Comparison of ENCODE assay signal across 9 mouse cellular contexts in the genomic region with DNA sequence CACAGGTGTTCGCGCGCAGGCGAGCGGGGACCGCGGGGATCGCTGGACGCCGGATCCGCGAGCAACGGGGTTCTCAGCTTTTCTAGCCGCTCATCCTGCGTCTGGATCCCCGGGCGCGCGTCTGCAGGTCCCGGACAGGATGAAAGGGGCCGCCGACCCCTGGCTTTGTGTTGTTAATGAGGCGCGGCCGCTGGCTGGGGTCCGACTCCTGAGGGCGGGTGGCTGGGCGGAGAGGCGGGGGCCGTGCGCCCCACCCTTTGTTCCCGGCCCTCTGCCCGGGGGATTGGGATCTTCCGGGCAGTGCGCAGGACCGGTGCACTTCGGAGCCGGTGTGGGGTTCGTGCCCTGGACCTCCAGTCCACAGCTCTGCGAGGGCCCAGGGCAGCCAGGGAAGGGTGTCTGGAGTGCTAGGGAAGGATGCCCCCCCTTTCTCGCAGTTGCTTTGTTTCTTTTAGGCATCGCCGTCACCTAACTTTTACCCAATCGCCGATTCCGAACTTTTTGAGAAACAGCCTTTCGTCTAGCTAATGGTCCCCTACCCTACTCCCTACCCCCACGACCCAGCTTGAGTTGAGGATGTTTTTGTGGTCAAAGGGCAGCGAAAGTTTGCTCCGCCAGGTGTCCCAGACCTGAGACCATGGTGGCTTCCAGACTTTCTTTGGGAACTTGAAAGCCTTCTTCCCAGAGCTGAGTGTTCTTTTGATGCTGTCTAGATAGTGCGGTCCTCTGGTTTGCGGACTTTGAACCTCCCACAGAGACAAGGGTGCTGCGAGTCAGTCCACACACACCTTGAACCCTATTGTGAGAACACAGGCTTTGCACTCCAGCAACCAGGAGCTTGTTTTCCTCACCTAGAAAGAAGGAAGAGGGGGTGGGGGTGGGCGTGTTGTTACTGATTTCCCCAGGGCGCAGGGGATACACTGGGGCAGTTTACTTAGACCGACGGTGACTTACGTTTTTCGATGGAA. TPM values are rescaled to one million over a fixed set of nuclear protein-coding genes. Genes with fewer than 3 reads are reported as not detected.
DNase-seq lines count a peak whose midpoint lies in the region; ATAC-seq and TF ChIP-seq lines count a peak whose summit lies in the region.
"Had no signal": no experiment of that assay in that cellular context is flagged by ENCODE, and none has a peak within 500 bp of the region (broad histone marks: within the 10 kb centered on the region; RNA-seq: fewer than 3 reads in every experiment).

No protein-coding gene starts in this region.

- POLR2A ChIA-PET in Patski (lab: Charles Lee), result interaction anchor here (0.7 kb wide), 1 partner anchor 15 kb away, joined by 3 read pairs; no protein-coding TSS in a partner anchor

- ATAC-seq in Patski, result peak; percentile 56
- ATAC-seq in forebrain, postnatal 0 days, result peak; percentile 58
- peak; percentile 64 for ATAC-seq in hindbrain, embryonic 14.5 days (ENCODE audit: low FRiP score)
- ATAC-seq in liver, embryonic 15.5 days (ENCODE audit: insufficient read depth), result no peak
- ATAC-seq in neural tube, embryonic 13.5 days (ENCODE audit: low read depth), result peak; percentile 54
- no peak for ATAC-seq in granulocyte monocyte progenitor cell, adult 5-6 weeks (replicated peaks; ENCODE audit: poor library complexity, severe bottlenecking)

- H3K4me2 ChIP-seq in forebrain, postnatal 0 days (ENCODE audit: low read depth), result peak overlapping the region; percentile 95
- peak overlapping the region; percentile 97 for H3K4me2 ChIP-seq in hindbrain, embryonic 14.5 days (replicated peaks)
- peak overlapping the region; percentile 81 for H3K4me2 ChIP-seq in liver, embryonic 15.5 days
- H3K4me2 ChIP-seq in neural tube, embryonic 13.5 days, result peak overlapping the region; percentile 97

- no peak for TF ChIP-seq CTCF in layer of hippocampus, adult 2 months (conservative IDR thresholded peaks at IDR 0.05)
- TF ChIP-seq CTCF in Patski (IDR thresholded peaks at IDR 0.05), result no peak
- TF ChIP-seq CTCF in forebrain, postnatal 0 days (IDR thresholded peaks at IDR 0.05; ENCODE audit: low read depth), result no peak

- H3K27ac ChIP-seq in layer of hippocampus, adult 2 months, result peak overlapping the region; percentile 87
- H3K27ac ChIP-seq in forebrain, postnatal 0 days (ENCODE audit: low read depth, low read length), result 0 out of 2 replicates have a peak overlapping the region, but pooled peaks have one; percentile 60
- peak overlapping the region; percentile 23 for H3K27ac ChIP-seq in hindbrain, embryonic 14.5 days
- H3K27ac ChIP-seq in liver, embryonic 15.5 days (replicated peaks), result no peak overlapping the region
- no peak overlapping the region; the same call in 1 of the 2 replicates for H3K27ac ChIP-seq in neural tube, embryonic 13.5 days (replicated peaks)

- H3K4me3 ChIP-seq in layer of hippocampus, adult 2 months, result peak overlapping the region; percentile 71
- H3K4me3 ChIP-seq in forebrain, postnatal 0 days (ENCODE audit: low read depth, low read length), result peak overlapping the region; percentile 84
- peak overlapping the region; percentile 63 for H3K4me3 ChIP-seq in hindbrain, embryonic 14.5 days (replicated peaks; ENCODE audit: low read length)
- peak overlapping the region; percentile 62 for H3K4me3 ChIP-seq in liver, embryonic 15.5 days (replicated peaks)
- peak overlapping the region; percentile 67 for H3K4me3 ChIP-seq in neural tube, embryonic 13.5 days

- no peaks in the 10 kb centered on the region for H3K27me3 ChIP-seq in Patski
- peaks cover 6% of the 10 kb centered on the region; the same call in 1 of the 2 replicates for H3K27me3 ChIP-seq in forebrain, postnatal 0 days (ENCODE audit: insufficient read depth, low read length)
- peaks cover 13% of the 10 kb centered on the region for H3K27me3 ChIP-seq in hindbrain, embryonic 14.5 days (ENCODE audit: control insufficient read depth, insufficient read depth, low read length)
- peaks cover 81% of the 10 kb centered on the region for H3K27me3 ChIP-seq in liver, embryonic 15.5 days
- H3K27me3 ChIP-seq in neural tube, embryonic 13.5 days, result peaks cover 25% of the 10 kb centered on the region

- H3K9ac ChIP-seq in forebrain, postnatal 0 days, result peak overlapping the region; percentile 69
- peak overlapping the region; percentile 65 for H3K9ac ChIP-seq in hindbrain, embryonic 14.5 days
- 0 out of 2 replicates have a peak overlapping the region, but pooled peaks have one; percentile 11 for H3K9ac ChIP-seq in liver, embryonic 15.5 days
- H3K9ac ChIP-seq in neural tube, embryonic 13.5 days, result peak overlapping the region; percentile 76

- H3K9me3 ChIP-seq in forebrain, postnatal 0 days (ENCODE audit: low read length), result no peaks in the 10 kb centered on the region
- H3K9me3 ChIP-seq in hindbrain, embryonic 14.5 days (ENCODE audit: control insufficient read depth, low read length), result no peaks in the 10 kb centered on the region
- no peaks in the 10 kb centered on the region for H3K9me3 ChIP-seq in liver, embryonic 15.5 days (replicated peaks)
- no peaks in the 10 kb centered on the region for H3K9me3 ChIP-seq in neural tube, embryonic 13.5 days

- CTCF ChIA-PET in Patski (lab: Charles Lee), result interaction anchor here (0.9 to 1.8 kb wide), 6 partner anchors 8 to 62 kb away, joined by 3 to 6 read pairs (median 4); no protein-coding TSS in a partner anchor

- no peaks in the 10 kb centered on the region for H3K36me3 ChIP-seq in forebrain, postnatal 0 days (ENCODE audit: insufficient read depth)
- H3K36me3 ChIP-seq in hindbrain, embryonic 14.5 days (replicated peaks; ENCODE audit: control insufficient read depth, insufficient read depth), result no peaks in the 10 kb centered on the region
- H3K36me3 ChIP-seq in liver, embryonic 15.5 days (replicated peaks), result no peaks in the 10 kb centered on the region
- H3K36me3 ChIP-seq in neural tube, embryonic 13.5 days, result no peaks in the 10 kb centered on the region

- DNase-seq in layer of hippocampus, adult 2 months (ENCODE audit: low spot score in 2 of 2), result peak in 1 of 2 experiments; percentile 13
- DNase-seq in layer of hippocampus, postnatal 36 days, result no peak
- no peak for DNase-seq in Patski (ENCODE audit: low read depth, low spot score)
- peak; percentile 22 for DNase-seq in forebrain, postnatal 0 days
- DNase-seq in hindbrain, embryonic 14.5 days (ENCODE audit: low spot score), result no peak

- 0 out of 2 replicates have a peak, but pooled peaks cover 3% of the 10 kb centered on the region for H3K4me1 ChIP-seq in forebrain, postnatal 0 days (ENCODE audit: insufficient read depth)
- peaks cover 8% of the 10 kb centered on the region for H3K4me1 ChIP-seq in hindbrain, embryonic 14.5 days (replicated peaks; ENCODE audit: control insufficient read depth, insufficient read depth, low read length)
- peaks cover 6% of the 10 kb centered on the region for H3K4me1 ChIP-seq in liver, embryonic 15.5 days (replicated peaks)
- H3K4me1 ChIP-seq in neural tube, embryonic 13.5 days (replicated peaks), result peaks cover 39% of the 10 kb centered on the region

- 4% methylated on average over 59 of the region's 59 CpGs for WGBS in forebrain, postnatal 0 days
- under 1% methylated on average over 59 of the region's 59 CpGs for WGBS in hindbrain, embryonic 14.5 days
- WGBS in liver, embryonic 15.5 days (ENCODE audit: insufficient replicate concordance), result 1% methylated on average over 59 of the region's 59 CpGs
- WGBS in neural tube, embryonic 13.5 days, result under 1% methylated on average over 59 of the region's 59 CpGs

- in situ Hi-C loops in Patski (cut with MboI; ENCODE audit: low pct_unique_long_range_greater_than_20kb), result loop anchor here (5.0 kb wide), 1 partner anchor 58 kb away; no protein-coding TSS in a partner anchor

RNA-seq across cellular contexts. Expression of gene Il17rd, which starts 0.8 kb away (rescaled TPM):
- total RNA-seq in layer of hippocampus, adult 2 months (2021), result 1 to 10 TPM; 2.8 to 3.2 TPM
- total RNA-seq in layer of hippocampus, postnatal 36 days (2021), result 1 to 10 TPM; 3.3 to 3.7 TPM
- polyA plus RNA-seq in Patski (2021), result 6.8 TPM
- 5.7 and 7.2 TPM in 2 replicates for total RNA-seq in forebrain, postnatal 0 days (2014; rRNA removed)
- polyA plus RNA-seq in forebrain, postnatal 0 days (2015; fragmentation: Nextera tagmentation; extraction: Ambion mirVana), result 0.62 and 1.5 TPM in 2 replicates
- polyA plus RNA-seq in hindbrain, embryonic 14.5 days (2014; fragmentation: Nextera tagmentation; extraction: Ambion mirVana), result 2.8 TPM in 2 replicates
- 0.14 and 0.16 TPM in 2 replicates for polyA plus RNA-seq in liver, embryonic 15.5 days (2015; fragmentation: Nextera tagmentation; extraction: Ambion mirVana)
- 2.0 and 2.1 TPM in 2 replicates for polyA plus RNA-seq in neural tube, embryonic 13.5 days (2015; fragmentation: Nextera tagmentation; extraction: Ambion mirVana)
- not detected in 2 replicates for total RNA-seq in granulocyte monocyte progenitor cell, adult 5-6 weeks (2014; fragmentation: Nextera tagmentation)
- not detected in 2 replicates for total RNA-seq in granulocyte monocyte progenitor cell, adult 5-6 weeks (2017)
- total RNA-seq: hematopoietic stem cell, adult 5-6 weeks had no signal

RNA-seq across cellular contexts. Expression of gene Hesx1, which starts 45.3 kb away (rescaled TPM):
- not detected for total RNA-seq in layer of hippocampus, adult 2 months (2021)
- total RNA-seq in layer of hippocampus, postnatal 36 days (2021), result not detected
- not detected for polyA plus RNA-seq in Patski (2021)
- not detected in 2 replicates for total RNA-seq in forebrain, postnatal 0 days (2014; rRNA removed)
- not detected in 2 replicates for polyA plus RNA-seq in forebrain, postnatal 0 days (2015; fragmentation: Nextera tagmentation; extraction: Ambion mirVana)
- polyA plus RNA-seq in hindbrain, embryonic 14.5 days (2014; fragmentation: Nextera tagmentation; extraction: Ambion mirVana), result 0.20 TPM in 1 of 2 replicates, not detected in the other
- 6.1 and 7.0 TPM in 2 replicates for polyA plus RNA-seq in liver, embryonic 15.5 days (2015; fragmentation: Nextera tagmentation; extraction: Ambion mirVana)
- not detected in 2 replicates for polyA plus RNA-seq in neural tube, embryonic 13.5 days (2015; fragmentation: Nextera tagmentation; extraction: Ambion mirVana)
- total RNA-seq in granulocyte monocyte progenitor cell, adult 5-6 weeks (2014; fragmentation: Nextera tagmentation), result 2.3 TPM in 1 of 2 replicates, not detected in the other
- total RNA-seq in granulocyte monocyte progenitor cell, adult 5-6 weeks (2017), result 1.9 and 2.4 TPM in 2 replicates
- total RNA-seq: hematopoietic stem cell, adult 5-6 weeks had no signal

Comparison
In these comparisons a context has a peak if more than half of its experiments do, and no peak if none do; other contexts are left out.
1. H3K27ac ChIP-seq: peak in layer of hippocampus, adult 2 months (single experiment), forebrain, postnatal 0 days (single experiment) and hindbrain, embryonic 14.5 days (single experiment); none in liver, embryonic 15.5 days (single experiment) and neural tube, embryonic 13.5 days (single experiment).
2. ATAC-seq: peak in Patski (single experiment), forebrain, postnatal 0 days (single experiment), hindbrain, embryonic 14.5 days (single experiment) and neural tube, embryonic 13.5 days (single experiment); none in liver, embryonic 15.5 days (single experiment) and granulocyte monocyte progenitor cell, adult 5-6 weeks (single experiment).
3. H3K9ac ChIP-seq: peak in every context shown above with its lines; median percentile 76 in neural tube, embryonic 13.5 days; 69 in forebrain, postnatal 0 days; 65 in hindbrain, embryonic 14.5 days; 11 in liver, embryonic 15.5 days.
4. Peak in every context shown above with its lines, with median percentiles within 50 percentile points of each other: H3K4me3 ChIP-seq and H3K4me2 ChIP-seq.